Mouse (Mus musculus) CD4-positive naive resting alpha-beta T cell, adult 57 days (primary cell): Measurements from ENCODE around the gene Gm6588. TPM values are rescaled to one million over a fixed set of nuclear protein-coding genes. Genes with fewer than 3 reads are reported as not detected.

Experiments used
- total RNA-seq: library from RNA; stranded (reverse); gene quantifications from one replicate; pipeline ENCODE4 v1.2.4, GENCODE M21; 2023

The Gm6588 gene
- total RNA-seq = not detected

GRCm38 (mm10) chr5:112448747-112449440, at the start of gene Gm6588:
Gene Gm6588 (plus strand): TSS chr5:112449426.

Other genes with a start within 250 kb of the Gm6588 start
- gene Cryba4, start 196.9 kb upstream of the Gm6588 start, total RNA-seq = not detected
- not detected for gene Crybb1, start 193.6 kb upstream of the Gm6588 start, total RNA-seq
- 117 TPM for gene Tpst2, start 172.7 kb upstream of the Gm6588 start, total RNA-seq
- gene Tfip11, start 123.1 kb upstream of the Gm6588 start, total RNA-seq = 67.1 TPM
- 31.4 TPM for gene Srrd, start 106.4 kb upstream of the Gm6588 start, total RNA-seq
- 20.0 TPM for gene Hps4, start 106.3 kb upstream of the Gm6588 start, total RNA-seq
- not detected for gene Gm6583, start 93.4 kb upstream of the Gm6588 start, total RNA-seq
- not detected for gene Asphd2, start 54.6 kb upstream of the Gm6588 start, total RNA-seq
- not detected for gene Sez6l, start 127.8 kb downstream of the Gm6588 start, total RNA-seq